ENCODE assay signal across 8 mouse cellular contexts in genomic region chr2:116976951-116977503, GRCm38 (mm10).
DNase-seq lines count a peak whose midpoint lies in the region; ATAC-seq and TF ChIP-seq lines count a peak whose summit lies in the region.

No protein-coding gene starts in this region.

- peaks cover 76% of the 10 kb centered on the region for H3K4me1 ChIP-seq in midbrain, embryonic 12.5 days

- no peaks in the 10 kb centered on the region for H3K9me3 ChIP-seq in midbrain, embryonic 12.5 days

- no peak for DNase-seq in gastrocnemius, adult 2 months
- no peak for DNase-seq in gastrocnemius, adult 8-10 months (ENCODE audit: low spot score in 2 of 2)
- DNase-seq in embryo, embryonic 10.5 days (ENCODE audit: low spot score) = peak; percentile 70
- DNase-seq in heart, postnatal 10 days = peak; percentile 28 to 43
- no peak for DNase-seq in gastrocnemius, postnatal 10 days
- DNase-seq in ovary, postnatal 14 days (ENCODE audit: low spot score) = no peak
- DNase-seq in cerebellum, adult 9-11 months = no peak

- H3K4me2 ChIP-seq in midbrain, embryonic 12.5 days (replicated peaks) = peak overlapping the region; percentile 56

- TF ChIP-seq CTCF in gastrocnemius, adult 2 months (IDR thresholded peaks at IDR 0.05) = no peak

- peak overlapping the region; percentile 88 for H3K27ac ChIP-seq in gastrocnemius, adult 2 months
- H3K27ac ChIP-seq in midbrain, embryonic 12.5 days (replicated peaks) = peak overlapping the region; percentile 96

- intact Hi-C loops in gastrocnemius, adult 2 months (cut with DNase I) = loop anchor here (2.0 to 5.0 kb wide), 2 partner anchors 40 to 138 kb away; no protein-coding TSS in a partner anchor
- intact Hi-C loops in heart, postnatal 10 days (cut with DNase I) = loop anchor here (2.0 kb wide), 1 partner anchor 144 kb away; the partner anchor contains the start of gene Spred1

- no peak overlapping the region for H3K4me3 ChIP-seq in gastrocnemius, adult 2 months
- no peak overlapping the region for H3K4me3 ChIP-seq in midbrain, embryonic 12.5 days

- ATAC-seq in midbrain, embryonic 12.5 days (ENCODE audit: low FRiP score, low read depth) = no peak

- 3% methylated on average over 9 of the region's 9 CpGs for WGBS in midbrain, embryonic 12.5 days

- no peaks in the 10 kb centered on the region for H3K27me3 ChIP-seq in midbrain, embryonic 12.5 days

- H3K36me3 ChIP-seq in midbrain, embryonic 12.5 days = no peaks in the 10 kb centered on the region

- H3K9ac ChIP-seq in midbrain, embryonic 12.5 days (replicated peaks) = no peak overlapping the region; the same call in 1 of the 2 replicates

Comparison
In these comparisons a context has a peak if more than half of its experiments do, and no peak if none do; other contexts are left out.
1. DNase-seq: peak in embryo, embryonic 10.5 days (single experiment) and heart, postnatal 10 days (2 of 2); none in gastrocnemius, adult 2 months (single experiment), gastrocnemius, adult 8-10 months (0 of 2), gastrocnemius, postnatal 10 days (single experiment), ovary, postnatal 14 days (single experiment) and cerebellum, adult 9-11 months (single experiment).